Comparison of ENCODE assay signal across 20 mouse cellular contexts in the genomic region with DNA sequence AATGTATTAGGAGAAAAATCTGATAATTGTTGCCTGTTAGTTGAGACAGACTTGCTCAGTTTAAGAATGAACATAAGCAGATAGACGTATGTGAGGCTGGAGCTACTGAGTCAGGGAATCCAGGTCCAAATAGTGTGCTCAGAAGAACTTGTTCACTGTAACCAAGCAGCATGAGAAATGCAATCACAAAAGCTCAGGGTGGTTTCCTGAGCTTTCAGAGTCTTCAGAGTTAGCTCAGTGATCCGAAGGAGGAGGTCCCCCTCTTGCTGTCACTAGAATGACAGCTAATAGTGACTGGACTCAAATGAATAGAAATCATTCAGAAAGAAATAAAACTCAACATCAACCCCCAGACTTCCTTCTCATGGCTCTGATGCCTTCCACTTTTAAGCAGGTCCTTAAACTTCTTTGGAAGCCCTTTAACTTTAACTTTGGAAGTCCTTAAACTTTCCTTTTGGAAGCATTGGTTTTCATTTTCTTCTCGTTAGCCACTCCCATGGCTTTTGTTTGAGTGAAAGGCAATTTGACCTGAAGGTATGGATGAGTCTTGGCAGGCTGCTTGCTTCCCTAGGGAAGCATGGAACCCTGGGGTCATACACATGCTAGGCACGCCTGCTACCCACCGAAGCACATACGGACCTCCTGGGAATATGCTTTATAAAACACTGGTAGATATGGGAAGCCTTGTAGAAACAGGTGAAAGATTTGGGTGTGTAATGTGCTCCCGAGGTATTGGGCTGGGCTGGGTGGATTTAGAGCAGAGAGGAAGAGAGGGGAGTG. TPM values are rescaled to one million over a fixed set of nuclear protein-coding genes. Genes with fewer than 3 reads are reported as not detected.
DNase-seq lines count a peak whose midpoint lies in the region; ATAC-seq and TF ChIP-seq lines count a peak whose summit lies in the region.
"Had no signal": no experiment of that assay in that cellular context is flagged by ENCODE, and none has a peak within 500 bp of the region (broad histone marks: within the 10 kb centered on the region; RNA-seq: fewer than 3 reads in every experiment).

No protein-coding gene starts in this region.

- no peaks in the 10 kb centered on the region for H3K36me3 ChIP-seq in heart, adult 2 months (ENCODE audit: control insufficient read depth, insufficient read depth, low read length)
- no peaks in the 10 kb centered on the region for H3K36me3 ChIP-seq in lung, embryonic 14.5 days (ENCODE audit: insufficient read depth)
- H3K36me3 ChIP-seq in myocyte (ENCODE audit: control insufficient read depth, insufficient read depth), result no peaks in the 10 kb centered on the region
- H3K36me3 ChIP-seq: hindbrain, embryonic 15.5 days; intestine, embryonic 15.5 days; midbrain, embryonic 15.5 days; neural tube, embryonic 15.5 days had no signal

- TF ChIP-seq POLR2A in heart, adult 2 months (IDR thresholded peaks at IDR 0.05; ENCODE audit: insufficient read depth, low read depth, low read length), result no peak
- TF ChIP-seq POLR2A in myocyte (IDR thresholded peaks at IDR 0.05; ENCODE audit: insufficient read length, low read depth), result no peak

- H3K27ac ChIP-seq in heart, adult 2 months, result peak overlapping the region; percentile 55
- H3K27ac ChIP-seq in lung, embryonic 14.5 days (ENCODE audit: low read depth), result peak overlapping the region; percentile 69; the same call in 1 of the 2 replicates
- H3K27ac ChIP-seq: hindbrain, embryonic 15.5 days; intestine, embryonic 15.5 days; liver, embryonic 14.5 days; midbrain, embryonic 15.5 days; neural tube, embryonic 15.5 days had no signal

- H3K4me2 ChIP-seq in lung, embryonic 14.5 days, result peak overlapping the region; percentile 1; the same call in 1 of the 2 replicates
- H3K4me2 ChIP-seq in myocyte (ENCODE audit: low read depth), result peak overlapping the region; percentile 4
- H3K4me2 ChIP-seq: hindbrain, embryonic 15.5 days; intestine, embryonic 15.5 days; midbrain, embryonic 15.5 days; neural tube, embryonic 15.5 days had no signal

- H3K4me1 ChIP-seq in heart, adult 2 months (ENCODE audit: control insufficient read depth, insufficient read depth, low read length), result peaks cover 4% of the 10 kb centered on the region
- H3K4me1 ChIP-seq in lung, embryonic 14.5 days (ENCODE audit: insufficient read depth), result peaks cover 5% of the 10 kb centered on the region
- H3K4me1 ChIP-seq: hindbrain, embryonic 15.5 days; intestine, embryonic 15.5 days; midbrain, embryonic 15.5 days had no signal

- no peak overlapping the region for H3K9ac ChIP-seq in heart, adult 2 months (ENCODE audit: low read depth, low read length)
- H3K9ac ChIP-seq in lung, embryonic 14.5 days, result no peak overlapping the region
- H3K9ac ChIP-seq: hindbrain, embryonic 15.5 days; intestine, embryonic 15.5 days; liver, embryonic 14.5 days; midbrain, embryonic 15.5 days; neural tube, embryonic 15.5 days had no signal

- intact Hi-C loops in heart, adult 2 months (cut with DNase I), result no loop called here
- intact Hi-C loops in heart, postnatal 36 days (cut with DNase I), result loop anchor here (5.0 kb wide), 2 partner anchors 49 to 114 kb away; a partner anchor contains a TSS

- TF ChIP-seq CTCF in heart, adult 2 months (IDR thresholded peaks at IDR 0.05), result no peak
- TF ChIP-seq CTCF in lung, embryonic 14.5 days (IDR thresholded peaks at IDR 0.05; ENCODE audit: low read depth), result no peak

- H3K79me2 ChIP-seq in heart, adult 2 months (replicated peaks; ENCODE audit: control insufficient read depth, insufficient read depth, low read length), result no peaks in the 10 kb centered on the region
- no peaks in the 10 kb centered on the region for H3K79me2 ChIP-seq in myocyte (ENCODE audit: control insufficient read depth, insufficient read depth)

- 86% methylated on average over 7 of the region's 7 CpGs for WGBS in heart, adult 2 months
- WGBS in lung, embryonic 14.5 days, result 71% methylated on average over 7 of the region's 7 CpGs

- H3K4me3 ChIP-seq in heart, adult 2 months, result no peak overlapping the region
- H3K4me3 ChIP-seq in lung, embryonic 14.5 days (ENCODE audit: low read depth, low read length), result no peak overlapping the region
- no peak overlapping the region for H3K4me3 ChIP-seq in myocyte
- H3K4me3 ChIP-seq: hindbrain, embryonic 15.5 days; intestine, embryonic 15.5 days; midbrain, embryonic 15.5 days; neural tube, embryonic 15.5 days had no signal

- no peak for TF ChIP-seq EP300 in heart, adult 2 months (IDR thresholded peaks at IDR 0.05; ENCODE audit: insufficient read depth, low read depth, low read length)

- ATAC-seq in lung, embryonic 14.5 days (ENCODE audit: insufficient read depth), result no peak
- ATAC-seq: forebrain, embryonic 14.5 days; intestine, embryonic 15.5 days; midbrain, embryonic 15.5 days had no signal

- H3ac ChIP-seq in myocyte (ENCODE audit: control insufficient read depth, insufficient read length), result no peak overlapping the region

- H3K9me3 ChIP-seq in lung, embryonic 14.5 days (ENCODE audit: low read depth, low read length), result no peaks in the 10 kb centered on the region
- H3K9me3 ChIP-seq: hindbrain, embryonic 15.5 days; intestine, embryonic 15.5 days; midbrain, embryonic 15.5 days; neural tube, embryonic 15.5 days had no signal

- DNase-seq in heart, adult 2 months, result no peak
- no peak for DNase-seq in heart, postnatal 36 days
- DNase-seq in lung, embryonic 14.5 days, result no peak
- DNase-seq in lung, postnatal 10 days, result no peak
- DNase-seq in NIH3T3 (ENCODE audit: low read depth), result peak; percentile 73
- no peak for DNase-seq in frontal cortex, postnatal 36 days (ENCODE audit: low spot score in 2 of 2)
- DNase-seq: adrenal gland, adult 2 months; B cell, adult 2 months; cerebellum, adult 2 months; cerebellum, postnatal 36 days; kidney, postnatal 36 days; right cerebral cortex, postnatal 14 days; thymus, adult 2 months had no signal

- no peaks in the 10 kb centered on the region for H3K27me3 ChIP-seq in heart, adult 2 months (ENCODE audit: control insufficient read depth, insufficient read depth, low read length)
- H3K27me3 ChIP-seq in lung, embryonic 14.5 days (ENCODE audit: insufficient read depth, low read length), result no peaks in the 10 kb centered on the region
- no peaks in the 10 kb centered on the region for H3K27me3 ChIP-seq in myocyte (ENCODE audit: control insufficient read depth, insufficient read depth, insufficient read length)
- H3K27me3 ChIP-seq: hindbrain, embryonic 15.5 days; intestine, embryonic 15.5 days; midbrain, embryonic 15.5 days; neural tube, embryonic 15.5 days had no signal

TF ChIP-seq in myocyte, 11 proteins besides CTCF, POLR2A, EP300 and RAD21:
- TF ChIP-seq REST (IDR thresholded peaks at IDR 0.05; ENCODE audit: insufficient read depth, insufficient read length), result no peak
- no peak for TF ChIP-seq MAX (IDR thresholded peaks at IDR 0.05; ENCODE audit: low read depth)
- no peak for TF ChIP-seq TCF12 (IDR thresholded peaks at IDR 0.05; ENCODE audit: insufficient read depth, poor library complexity, severe bottlenecking)
- no peak for TF ChIP-seq USF1 (IDR thresholded peaks at IDR 0.05; ENCODE audit: low read depth)
- TF ChIP-seq MYOG (IDR thresholded peaks at IDR 0.05; ENCODE audit: control insufficient read depth in 1 of 3, insufficient read depth in 1 of 3, insufficient read length in 2 of 3, low read depth in 2 of 3), result no peak
- TF ChIP-seq E2F4 (IDR thresholded peaks at IDR 0.05; ENCODE audit: insufficient read depth), result no peak
- no peak for TF ChIP-seq CEBPB (IDR thresholded peaks at IDR 0.05; ENCODE audit: insufficient read depth, poor library complexity, severe bottlenecking)
- TF ChIP-seq SRF (IDR thresholded peaks at IDR 0.05; ENCODE audit: control insufficient read depth, insufficient read length, low read depth), result no peak
- no peak for TF ChIP-seq TCF3 (IDR thresholded peaks at IDR 0.05; ENCODE audit: insufficient read length, low read depth)
- no peak for TF ChIP-seq POLR2AphosphoS2 (IDR thresholded peaks at IDR 0.05; ENCODE audit: insufficient read length, low read depth)
- no peak for TF ChIP-seq MYOD1 (IDR thresholded peaks at IDR 0.05; ENCODE audit: control insufficient read depth in 1 of 3, insufficient read length in 2 of 3, low read depth in 2 of 3)

RNA-seq across cellular contexts. Expression of a gene that starts 4.0 kb away (rescaled TPM):
- 1 to 10 TPM; 1.8 to 2.3 TPM for total RNA-seq in heart, adult 2 months (2021)
- polyA plus RNA-seq in heart, adult 2 months (2012; rRNA removed), result 0.55 and 2.6 TPM in 2 replicates
- total RNA-seq in heart, postnatal 36 days (2021), result 1 to 10 TPM; 1.7 to 1.8 TPM
- 5.7 and 6.3 TPM in 2 replicates for polyA plus RNA-seq in lung, embryonic 14.5 days (2014; fragmentation: Nextera tagmentation; extraction: Ambion mirVana)
- polyA plus RNA-seq in myocyte (2012; fragmentation: generic; extraction: Trizol), result 2.4 TPM
